Mouse (Mus musculus) liver, postnatal 0 days (tissue): ENCODE measurements around the gene Tango6.
A peak's percentile ranks its signal among the peaks of the same experiment; 100 is the strongest.

ENCODE experiments used
- CTCF ChIP-seq: sonication (generic); IDR thresholded peaks from 2 replicates; pipeline ENCODE4 v1.5.1; 2016; ENCODE audit warnings: antibody characterized with exemption, low read depth
- EP300 ChIP-seq: IDR thresholded peaks from 2 replicates; pipeline ENCODE4 v1.6.1; 2016; ENCODE audit warnings: antibody characterized with exemption, low read depth, mild to moderate bottlenecking

GRCm38 (mm10) chr8:106871931-106872371 lies 189.1 kb downstream of the Tango6 start:
- TF ChIP-seq CTCF (peak; percentile 30), EP300 (no peak)
